Mouse (Mus musculus) kidney, postnatal 36 days (tissue): ENCODE data around the gene Fam76a.
A peak's percentile ranks its signal among the peaks of the same experiment; 100 is the strongest.

Source experiments
- DNase-seq, 2 experiments: peaks; one replicate each; pipeline ENCODE4 v3.0.0; 2021 to 2022; ENCODE audit warnings: mixed read lengths in 2 of 2

Fam76a gene

DNA sequence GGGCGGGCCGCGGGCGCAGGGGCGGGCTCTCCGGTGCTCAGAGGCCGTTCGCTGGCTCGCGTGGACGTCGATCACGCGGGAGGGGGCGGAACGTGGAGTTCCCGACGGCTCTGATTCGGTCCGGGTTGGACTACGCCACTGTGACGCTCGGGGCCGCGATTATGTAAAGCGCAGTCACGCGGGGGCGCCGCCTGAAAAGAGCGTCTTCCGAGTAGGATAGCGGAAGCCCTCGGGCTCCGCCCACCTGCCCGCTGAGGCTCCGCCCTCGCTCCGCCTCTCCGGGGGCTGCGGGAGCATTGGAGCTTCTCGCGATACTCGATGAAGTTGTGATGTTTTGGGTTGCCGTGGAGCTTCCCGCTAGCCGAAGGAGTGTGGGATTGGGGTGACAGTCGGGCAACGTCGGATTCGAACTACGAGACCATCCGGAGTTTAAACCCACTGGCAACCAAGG is at the start of gene Fam76a:
Fam76a (minus strand) TSS at position 1 of the 451 bp plus-strand sequence.
- DNase-seq = peak; percentile 100

- DNase-seq = peak in 1 of 2 experiments; percentile 22
Measured at GRCm38 (mm10) chr4:132972101-132972500, 49.7 kb upstream of the Fam76a start.

DNA sequence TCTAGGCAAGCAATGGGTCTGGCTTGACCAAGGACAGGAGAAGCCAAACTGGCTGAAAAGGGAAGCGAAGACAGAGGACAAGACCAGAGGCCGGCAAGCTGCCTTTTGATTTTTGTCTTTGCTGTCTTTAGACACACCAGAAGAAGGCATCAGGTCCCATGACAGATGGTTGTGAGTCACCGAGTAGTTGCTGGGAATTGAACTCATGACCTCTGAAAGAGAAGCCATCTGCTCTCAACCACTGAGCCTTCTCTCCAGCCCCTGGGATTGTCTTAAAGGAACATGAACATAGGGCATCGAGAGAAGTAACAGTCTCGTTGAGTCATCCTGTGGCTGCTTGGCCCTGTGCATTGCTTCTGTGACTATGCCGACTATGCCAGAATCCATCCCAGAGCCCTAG is 49.2 kb upstream of the Fam76a start:
- no peak for DNase-seq

DNA sequence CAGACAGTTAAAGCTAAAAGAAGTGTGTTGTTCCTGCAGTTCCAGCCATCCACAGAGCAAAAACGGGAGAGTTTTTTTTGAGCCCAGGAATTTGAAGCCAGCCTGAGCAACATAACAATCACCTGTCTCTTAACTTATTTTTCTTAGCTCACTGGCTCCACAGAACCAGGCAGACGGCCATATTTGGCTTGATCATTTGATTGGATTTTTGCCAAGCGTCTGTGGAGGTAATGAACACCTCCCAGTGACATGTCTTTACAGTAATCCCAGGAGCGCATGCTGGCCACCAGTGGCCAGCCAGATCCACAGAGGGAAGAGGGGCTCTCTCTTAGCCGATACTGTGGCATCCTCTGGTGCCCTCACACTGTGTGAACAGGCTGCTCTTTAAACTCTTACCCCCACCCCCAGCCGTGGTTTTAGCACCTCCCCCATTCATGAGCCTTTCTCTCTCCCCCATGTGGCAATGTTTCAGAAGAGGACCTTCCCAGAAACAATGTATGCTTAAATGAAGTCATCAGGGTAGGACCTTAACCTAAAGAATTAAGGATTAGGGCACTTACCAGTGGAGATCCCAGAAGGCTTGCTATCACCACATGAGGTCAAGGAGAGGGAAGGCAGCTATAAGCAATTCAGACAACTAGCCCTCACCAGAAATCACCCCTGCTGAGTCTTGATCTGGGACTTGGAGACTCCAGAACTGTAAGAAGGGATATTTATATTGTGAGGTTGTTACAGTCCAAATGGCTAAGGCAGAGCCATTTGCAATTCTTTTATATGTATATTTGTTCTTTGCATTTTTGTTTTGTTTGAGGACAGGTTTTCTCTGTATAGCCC is 46.0 kb upstream of the Fam76a start:
- DNase-seq = no peak

DNA sequence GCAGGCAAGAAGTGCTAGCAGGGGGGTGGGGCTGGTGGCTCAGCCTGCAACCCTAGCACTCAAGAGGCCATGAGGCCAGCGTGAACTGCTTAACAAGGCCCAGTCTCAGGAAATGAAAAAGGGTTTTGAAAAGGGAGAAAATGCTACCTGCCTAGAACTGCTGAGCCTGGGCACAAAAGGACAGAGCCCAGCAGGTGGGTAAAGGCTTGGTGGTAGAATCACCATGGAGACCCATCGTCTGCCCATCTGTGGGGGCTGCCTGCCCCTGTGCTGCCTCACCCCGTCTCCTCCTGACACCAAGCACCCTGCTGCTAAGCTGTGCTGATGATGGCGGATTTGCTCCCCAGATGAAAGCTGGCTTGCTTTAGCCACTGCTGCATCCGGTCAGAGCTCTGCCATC is 42.1 kb upstream of the Fam76a start:
- no peak for DNase-seq

GRCm38 (mm10) chr4:132964064-132964463 is 41.7 kb upstream of the Fam76a start:
- DNase-seq = no peak

DNA sequence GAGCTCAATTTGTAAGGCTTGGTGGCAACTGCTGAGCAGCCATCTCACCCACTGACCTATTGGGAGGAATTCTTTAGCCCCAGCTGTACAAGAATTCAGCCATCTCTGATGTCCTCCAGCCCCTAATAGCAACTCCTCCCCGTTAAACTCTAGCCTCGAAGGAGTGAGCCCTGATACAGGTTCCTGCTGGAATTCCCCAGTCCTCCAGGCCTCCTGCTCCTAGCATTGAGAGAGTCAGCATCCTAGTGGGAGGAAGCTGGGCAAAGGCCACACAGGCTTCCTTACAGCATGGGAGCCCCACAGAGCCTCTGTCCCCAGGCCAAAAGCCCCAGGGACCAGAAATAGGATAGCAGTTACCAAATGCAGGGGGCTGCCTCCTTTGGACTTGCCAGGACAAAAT is 41.1 kb upstream of the Fam76a start:
- no peak for DNase-seq

DNA sequence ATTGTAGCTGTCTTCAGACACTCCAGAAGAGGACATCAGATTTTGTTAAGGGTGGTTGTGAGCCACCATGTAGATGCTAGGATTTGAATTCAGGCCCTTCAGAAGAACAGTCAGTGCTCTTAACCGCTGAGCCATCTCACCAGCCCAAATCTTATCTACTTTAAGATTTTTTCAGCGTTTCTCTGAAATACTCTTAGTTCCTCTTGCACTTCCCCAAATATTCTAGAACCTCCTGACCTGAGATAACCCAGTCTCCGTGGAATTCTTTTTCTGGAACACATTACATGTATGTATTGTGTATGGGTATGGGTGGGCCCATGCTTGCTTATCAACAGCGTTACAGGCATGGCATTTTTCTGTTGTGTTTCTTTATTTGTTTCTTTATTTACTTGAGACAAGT is 40.3 kb upstream of the Fam76a start:
- DNase-seq = no peak

GRCm38 (mm10) chr4:132961866-132962265 is 39.5 kb upstream of the Fam76a start:
- DNase-seq = no peak

GRCm38 (mm10) chr4:132960864-132961639 is 38.7 kb upstream of the Fam76a start:
- DNase-seq = peak; percentile 53 to 76

DNA sequence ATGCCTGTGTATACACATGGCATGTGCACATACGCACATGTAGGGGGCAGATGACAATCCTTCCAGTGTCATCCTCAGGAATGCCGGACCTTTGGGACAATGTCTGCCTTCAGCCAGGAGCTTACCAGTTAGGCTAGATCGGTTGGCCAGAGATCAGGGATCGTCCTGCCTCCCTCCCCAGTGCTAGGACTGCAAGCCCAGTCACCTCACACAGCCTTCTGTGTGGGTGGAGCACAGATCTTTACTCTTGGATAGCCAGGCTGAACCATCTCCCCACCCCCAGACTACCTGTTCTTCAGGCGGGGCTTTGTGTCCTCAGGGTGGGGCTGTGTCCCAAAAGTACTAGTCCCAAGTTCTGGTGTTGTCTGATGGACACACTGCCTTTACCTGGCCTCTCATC is 38.0 kb upstream of the Fam76a start:
- no peak for DNase-seq

DNA sequence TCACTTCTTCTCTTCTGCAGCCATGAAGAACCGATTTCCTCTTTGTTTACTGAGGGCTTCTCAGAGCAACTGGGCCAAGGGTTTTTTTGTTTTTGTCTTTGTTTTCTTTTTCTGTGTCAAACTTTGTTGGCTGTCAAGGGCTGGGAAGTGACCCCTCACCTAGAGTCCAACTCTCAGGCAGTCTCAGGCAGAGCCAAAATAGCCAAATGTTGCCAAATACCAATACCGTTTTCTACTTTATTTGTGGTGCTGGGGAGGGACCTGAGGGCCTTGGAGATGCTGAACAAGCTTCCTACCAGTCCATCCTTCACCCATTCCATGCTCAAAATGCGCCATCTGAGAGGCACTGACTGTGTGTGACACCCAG is 37.3 kb upstream of the Fam76a start:
- DNase-seq = peak in 1 of 2 experiments; percentile 18

- DNase-seq = peak; percentile 52 to 56
Measured at GRCm38 (mm10) chr4:132958741-132959678, 36.7 kb upstream of the Fam76a start.

- no peak for DNase-seq
Measured at GRCm38 (mm10) chr4:132955395-132955791, 33.0 kb upstream of the Fam76a start.

GRCm38 (mm10) chr4:132954530-132955394 is 32.4 kb upstream of the Fam76a start:
- no peak for DNase-seq

GRCm38 (mm10) chr4:132950999-132951398 is 28.6 kb upstream of the Fam76a start:
- no peak for DNase-seq

DNA sequence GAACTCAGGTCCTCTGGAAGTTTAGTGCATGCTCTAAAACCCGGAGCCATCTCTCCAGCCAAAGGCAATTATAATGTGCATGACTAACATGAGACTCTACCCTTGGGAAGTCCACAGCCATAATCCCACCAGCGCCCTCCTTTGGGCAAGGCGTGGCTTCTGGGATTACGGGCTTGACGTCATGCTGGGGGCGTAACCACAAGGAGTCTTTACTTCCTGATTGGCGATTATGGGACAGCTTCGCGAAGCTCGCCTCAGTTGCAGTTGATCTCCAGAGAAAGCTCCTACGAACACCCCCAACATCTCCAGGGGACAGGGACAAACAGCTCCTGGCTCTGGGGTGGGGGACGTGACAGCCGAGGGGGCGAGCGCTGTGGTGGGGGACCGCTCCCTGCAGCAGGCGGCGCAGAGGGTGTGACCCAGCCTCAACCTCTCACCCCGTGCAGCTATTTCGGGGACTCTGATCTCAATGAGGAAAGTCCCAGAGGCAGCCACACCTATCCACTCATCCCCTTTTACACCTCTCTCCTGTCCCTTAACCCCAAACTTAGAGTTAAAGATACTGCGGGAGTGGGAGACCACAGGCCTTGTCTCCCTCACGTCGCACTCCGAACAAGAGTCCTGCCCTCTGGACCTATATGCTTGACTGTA is 27.6 kb upstream of the Fam76a start:
- DNase-seq = no peak

DNA sequence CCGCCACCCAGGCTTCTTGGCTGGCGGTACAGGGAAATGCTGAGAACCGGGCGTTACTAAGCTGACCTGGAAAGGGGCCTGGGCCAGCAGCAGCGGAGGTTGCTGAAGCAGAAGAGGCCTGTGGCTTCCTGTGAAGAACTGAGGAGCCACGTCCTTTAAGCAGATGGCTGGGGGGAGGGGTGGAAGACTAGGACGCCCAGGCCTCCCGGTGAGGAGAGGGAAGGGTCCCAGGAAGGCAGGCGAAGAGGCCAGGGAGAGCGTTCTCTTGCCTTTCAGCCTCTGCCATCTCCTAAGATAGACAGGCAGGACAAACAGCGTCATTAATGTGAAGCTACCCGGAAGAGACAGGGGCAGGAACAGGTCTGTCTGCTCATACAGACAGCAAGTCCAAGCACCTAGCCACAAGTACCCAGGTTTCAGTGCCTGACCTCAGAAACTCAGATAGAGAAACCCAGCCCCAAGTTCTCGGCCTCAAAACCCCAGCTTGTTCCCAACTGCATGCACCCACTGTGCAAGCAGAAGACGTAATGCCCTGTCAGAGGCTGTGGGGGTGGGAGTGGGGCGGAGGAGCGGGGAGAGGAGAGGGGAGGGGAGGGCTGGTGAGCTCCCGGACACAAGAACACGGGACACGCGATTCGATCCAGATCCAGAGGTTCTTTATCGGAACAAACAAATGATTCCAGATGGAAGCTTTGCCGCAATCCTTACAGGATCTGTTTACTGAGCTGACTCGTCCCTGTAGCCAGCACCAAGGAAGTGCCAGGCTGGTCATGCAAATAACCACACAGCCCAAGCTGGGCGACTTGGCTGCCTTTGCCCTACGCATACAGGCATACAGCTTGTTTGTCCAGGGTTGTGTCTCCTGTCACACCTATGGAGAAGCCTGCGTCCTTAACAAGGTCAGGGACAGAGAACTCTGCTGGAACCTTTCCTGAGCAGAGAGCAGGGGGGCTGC is 24.0 kb upstream of the Fam76a start:
- DNase-seq = peak in 1 of 2 experiments; percentile 61

DNA sequence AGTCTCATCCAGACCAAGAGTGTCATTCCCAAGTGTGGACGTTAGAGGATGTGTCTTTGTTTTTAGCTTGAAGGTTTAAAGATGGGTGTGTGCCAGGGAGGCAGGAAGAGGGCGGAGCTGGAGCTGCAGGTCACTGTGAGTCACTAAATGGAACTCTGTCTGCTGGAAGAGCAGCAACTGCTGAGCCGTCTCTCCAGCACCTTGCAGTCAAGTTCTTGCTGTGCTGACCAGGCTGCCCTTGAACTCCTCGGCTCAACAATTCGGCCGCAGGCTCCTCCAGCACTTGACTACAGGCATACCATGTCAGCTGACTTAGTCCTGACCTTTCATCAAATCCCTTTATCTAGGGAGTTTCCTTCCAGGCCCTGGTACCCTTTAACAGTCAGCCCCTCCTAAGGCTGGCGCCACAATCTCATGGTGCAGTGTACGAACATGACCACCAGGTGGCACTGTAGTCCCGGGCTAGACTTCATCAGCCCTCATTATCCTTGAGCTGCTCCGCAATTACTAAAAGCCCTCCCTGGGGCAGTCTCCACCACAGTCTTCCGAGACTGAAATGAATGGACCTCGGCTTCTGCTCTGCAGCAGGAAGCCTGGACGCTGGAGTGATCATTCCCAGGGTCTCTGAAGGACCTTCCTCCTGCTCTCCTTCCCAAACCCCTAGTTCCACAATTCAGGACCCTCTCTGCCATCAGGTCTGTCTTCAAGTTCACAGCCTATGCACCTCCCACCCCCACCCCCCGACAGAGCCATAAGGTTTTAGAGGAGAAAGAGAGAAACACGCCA is 23.1 kb upstream of the Fam76a start:
- peak; percentile 78 to 87 for DNase-seq
